Comparison of ENCODE assay signal across 9 mouse cellular contexts in the genomic region with DNA sequence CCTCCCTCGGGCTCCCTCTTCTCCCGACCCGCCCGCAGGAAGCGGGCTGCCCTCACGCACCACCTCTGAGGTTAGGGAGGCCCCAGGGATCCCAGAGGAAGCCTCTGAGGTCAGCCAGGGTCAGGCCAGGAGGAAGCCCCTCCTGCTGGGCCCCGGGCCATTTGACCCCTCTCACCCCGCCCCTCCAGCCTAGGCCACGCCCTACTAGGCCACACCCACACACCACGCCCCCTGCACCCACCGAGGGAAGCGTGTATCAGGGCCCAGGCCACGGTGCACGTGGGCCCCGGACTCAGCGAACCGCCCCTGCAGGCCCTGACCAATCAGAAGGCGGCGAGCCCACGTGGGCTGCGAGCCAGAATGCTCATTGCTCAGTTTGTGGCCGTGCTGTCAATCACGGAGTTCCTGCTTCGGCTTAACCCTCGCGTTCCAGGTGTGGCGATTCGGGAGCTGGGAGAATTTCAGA. TPM values are rescaled to one million over a fixed set of nuclear protein-coding genes. Genes with fewer than 3 reads are reported as not detected.
DNase-seq lines count a peak whose midpoint lies in the region; ATAC-seq and TF ChIP-seq lines count a peak whose summit lies in the region.
"Had no signal": no experiment of that assay in that cellular context is flagged by ENCODE, and none has a peak within 500 bp of the region (broad histone marks: within the 10 kb centered on the region; RNA-seq: fewer than 3 reads in every experiment).

Gene Tle6 (minus strand): TSS at position 336 of the 466 bp plus-strand sequence.

- H3K27ac ChIP-seq in bone marrow, adult 2 months (ENCODE audit: control insufficient read depth, insufficient read depth, low read depth, low read length, poor library complexity), result peak within 1 kb of the TSS; percentile 0; the same call in 1 of the 2 replicates
- H3K27ac ChIP-seq in embryonic facial prominence, embryonic 15.5 days (replicated peaks), result peak within 1 kb of the TSS; percentile 89
- H3K27ac ChIP-seq in kidney, embryonic 14.5 days (ENCODE audit: low read depth, low read length), result peak within 1 kb of the TSS; percentile 56
- peak within 1 kb of the TSS; percentile 75 for H3K27ac ChIP-seq in limb, embryonic 15.5 days

- TF ChIP-seq POLR2A in bone marrow, adult 2 months (IDR thresholded peaks at IDR 0.05; ENCODE audit: borderline replicate concordance, control insufficient read depth, low read depth, low read length), result peak; percentile 45; the same call in 1 of the 2 replicates

- H3K4me2 ChIP-seq in embryonic facial prominence, embryonic 15.5 days (replicated peaks), result peak within 1 kb of the TSS; percentile 61
- H3K4me2 ChIP-seq in kidney, embryonic 14.5 days (replicated peaks; ENCODE audit: low read depth, low read length), result peak within 1 kb of the TSS; percentile 30
- H3K4me2 ChIP-seq in limb, embryonic 15.5 days, result peak within 1 kb of the TSS; percentile 55

- DNase-seq in 3T3-L1 (ENCODE audit: low read depth, low spot score), result peak; percentile 78
- peak; percentile 93 to 94 for DNase-seq in heart, adult 9 months (ENCODE audit: low spot score in 2 of 2)
- peak; percentile 74 to 75 for DNase-seq in monocyte, adult 2 months (ENCODE audit: low read depth in 1 of 2, low spot score in 2 of 2)
- DNase-seq in spleen, postnatal 36 days (ENCODE audit: low spot score in 2 of 2), result peak; percentile 89 to 94

- TF ChIP-seq CTCF in bone marrow, adult 2 months (IDR thresholded peaks at IDR 0.05; ENCODE audit: control insufficient read depth, insufficient read depth, low read length), result no peak

- peak within 1 kb of the TSS; percentile 63 for H3K4me3 ChIP-seq in bone marrow, adult 2 months (replicated peaks; ENCODE audit: control insufficient read depth, low read depth, low read length)
- H3K4me3 ChIP-seq in embryonic facial prominence, embryonic 15.5 days (replicated peaks), result peak within 1 kb of the TSS; percentile 37
- 0 out of 2 replicates have a peak within 1 kb of the TSS, but pooled peaks have one; percentile 2 for H3K4me3 ChIP-seq in kidney, embryonic 14.5 days (ENCODE audit: low read length)
- peak within 1 kb of the TSS; percentile 32 for H3K4me3 ChIP-seq in limb, embryonic 15.5 days

- WGBS in bone marrow, adult 2 months, result under 1% methylated on average over 28 of the region's 28 CpGs
- under 1% methylated on average over 28 of the region's 28 CpGs for WGBS in embryonic facial prominence, embryonic 15.5 days
- WGBS in kidney, embryonic 14.5 days, result under 1% methylated on average over 28 of the region's 28 CpGs
- WGBS in limb, embryonic 15.5 days, result under 1% methylated on average over 28 of the region's 28 CpGs

- H3K27me3 ChIP-seq in embryonic facial prominence, embryonic 15.5 days, result no peaks in the 10 kb centered on the region
- no peaks in the 10 kb centered on the region for H3K27me3 ChIP-seq in kidney, embryonic 14.5 days (ENCODE audit: control insufficient read depth, insufficient read depth, low read length)
- no peaks in the 10 kb centered on the region for H3K27me3 ChIP-seq in limb, embryonic 15.5 days
- H3K27me3 ChIP-seq: Patski had no signal

- H3K9me3 ChIP-seq in embryonic facial prominence, embryonic 15.5 days (replicated peaks), result no peaks in the 10 kb centered on the region
- no peaks in the 10 kb centered on the region for H3K9me3 ChIP-seq in kidney, embryonic 14.5 days (ENCODE audit: control insufficient read depth, low read length)
- no peaks in the 10 kb centered on the region for H3K9me3 ChIP-seq in limb, embryonic 15.5 days

- H3K9ac ChIP-seq in embryonic facial prominence, embryonic 15.5 days, result no peak within 1 kb of the TSS
- H3K9ac ChIP-seq in kidney, embryonic 14.5 days (ENCODE audit: low read depth, low read length), result no peak within 1 kb of the TSS
- H3K9ac ChIP-seq in limb, embryonic 15.5 days, result no peak within 1 kb of the TSS

- peak; percentile 88 for ATAC-seq in embryonic facial prominence, embryonic 15.5 days (ENCODE audit: insufficient number of reproducible peaks, low FRiP score, low TSS enrichment, low read depth)
- peak; percentile 80 for ATAC-seq in kidney, embryonic 14.5 days (ENCODE audit: low FRiP score, low TSS enrichment)
- peak; percentile 86 for ATAC-seq in limb, embryonic 15.5 days (ENCODE audit: insufficient number of reproducible peaks, low FRiP score, low TSS enrichment, low read depth)
- ATAC-seq: Patski had no signal

- no peaks in the 10 kb centered on the region for H3K36me3 ChIP-seq in embryonic facial prominence, embryonic 15.5 days
- no peaks in the 10 kb centered on the region for H3K36me3 ChIP-seq in kidney, embryonic 14.5 days (ENCODE audit: control insufficient read depth, insufficient read depth, low read length)
- H3K36me3 ChIP-seq in limb, embryonic 15.5 days, result no peaks in the 10 kb centered on the region

- H3K4me1 ChIP-seq in bone marrow, adult 2 months (ENCODE audit: control insufficient read depth, insufficient read depth, low read length), result peaks cover 14% of the 10 kb centered on the region
- H3K4me1 ChIP-seq in embryonic facial prominence, embryonic 15.5 days, result peaks cover 72% of the 10 kb centered on the region
- peaks cover 70% of the 10 kb centered on the region for H3K4me1 ChIP-seq in kidney, embryonic 14.5 days (ENCODE audit: control insufficient read depth, insufficient read depth, low read length)
- H3K4me1 ChIP-seq in limb, embryonic 15.5 days, result peaks cover 67% of the 10 kb centered on the region

RNA-seq across cellular contexts. Expression of gene Tle6, which starts in this region (rescaled TPM):
- polyA plus RNA-seq in bone marrow, adult 2 months (2011; ENCODE audit: insufficient read depth, insufficient read length, low replicate concordance, missing spikeins), result 23.2 and 27.8 TPM in 2 replicates
- 16.4 and 19.6 TPM in 2 replicates for polyA plus RNA-seq in embryonic facial prominence, embryonic 15.5 days (2015; fragmentation: Nextera tagmentation; extraction: Ambion mirVana)
- polyA plus RNA-seq in kidney, embryonic 14.5 days (2014; fragmentation: Nextera tagmentation; extraction: Ambion mirVana), result 12.6 and 15.5 TPM in 2 replicates
- 9.9 and 11.7 TPM in 2 replicates for polyA plus RNA-seq in limb, embryonic 15.5 days (2015; fragmentation: Nextera tagmentation; extraction: Ambion mirVana)

Comparison
In these comparisons a context has a peak if more than half of its experiments do, and no peak if none do; other contexts are left out.
1. Peak in every context shown above with its lines: DNase-seq, ATAC-seq, H3K4me3 ChIP-seq and H3K27ac ChIP-seq.
2. H3K27ac ChIP-seq: peak in every context shown above with its lines; median percentile 89 in embryonic facial prominence, embryonic 15.5 days; 75 in limb, embryonic 15.5 days; 56 in kidney, embryonic 14.5 days; 0 in bone marrow, adult 2 months.
3. H3K4me3 ChIP-seq: peak in every context shown above with its lines; median percentile 63 in bone marrow, adult 2 months; 37 in embryonic facial prominence, embryonic 15.5 days; 32 in limb, embryonic 15.5 days; 2 in kidney, embryonic 14.5 days.